Mouse (Mus musculus) heart, embryonic 15.5 days (tissue): ENCODE measurements around the gene Prkn. TPM values are rescaled to one million over a fixed set of nuclear protein-coding genes. Genes with fewer than 3 reads are reported as not detected.

Experiments used
- ATAC-seq: fragments of 200-750 bp; cut with Nextera tagmentation; replicated peaks from 2 replicates; pipeline ENCODE4 v1.8.0; 2017; ENCODE audit warnings: low read depth, moderate TSS enrichment; ENCODE audit not compliant: insufficient number of reproducible peaks, insufficient read depth, low FRiP score
- H3K27ac ChIP-seq: fragments of 300-500 bp; sonication (generic); 2 replicates; pipeline ENCODE4 v1.5.1; 2015; ENCODE audit warnings: mild to moderate bottlenecking, inconsistent platforms
- H3K27me3 ChIP-seq: fragments of 300-500 bp; sonication (generic); 2 replicates; pipeline ENCODE4 v1.6.1; 2015; ENCODE audit warnings: inconsistent platforms
- H3K36me3 ChIP-seq: fragments of 300-500 bp; sonication (generic); 2 replicates; pipeline ENCODE4 v1.6.1; 2015; ENCODE audit warnings: mild to moderate bottlenecking, inconsistent platforms
- H3K4me1 ChIP-seq: fragments of 300-500 bp; sonication (generic); replicated peaks from 2 replicates; pipeline ENCODE4 v1.6.1; 2015; ENCODE audit warnings: inconsistent platforms
- H3K4me2 ChIP-seq: fragments of 300-500 bp; sonication (generic); 2 replicates; pipeline ENCODE4 v1.6.1; 2015; ENCODE audit warnings: inconsistent platforms, mild to moderate bottlenecking, moderate library complexity
- H3K4me3 ChIP-seq: fragments of 300-500 bp; sonication (generic); 2 replicates; pipeline ENCODE4 v1.5.1; 2015; ENCODE audit warnings: mild to moderate bottlenecking, inconsistent platforms
- H3K9ac ChIP-seq: fragments of 300-500 bp; sonication (generic); 2 replicates; pipeline ENCODE4 v1.6.1; 2015; ENCODE audit warnings: mild to moderate bottlenecking, inconsistent platforms
- H3K9me3 ChIP-seq: fragments of 300-500 bp; sonication (generic); replicated peaks from 2 replicates; pipeline ENCODE4 v1.6.1; 2016; ENCODE audit warnings: inconsistent platforms
- WGBS: fragments of 180-500 bp; shearing (Covaris S2); methylation state at CpG from one replicate; pipeline ENCODE4 v1.1.7; 2015; ENCODE audit warnings: mixed read lengths; 5-methylcytosine and 5-hydroxymethylcytosine counted together
- polyA plus RNA-seq: library from polyadenylated mRNA; unstranded; fragments of >200 nt; fragmentation: Nextera tagmentation; extraction: Ambion mirVana; gene quantifications from 2 replicates; pipeline ENCODE4 v1.2.1, GENCODE M21; 2015

Prkn gene
- polyA plus RNA-seq, 1 experiment from 2014 or later: 2.1 TPM

DNA sequence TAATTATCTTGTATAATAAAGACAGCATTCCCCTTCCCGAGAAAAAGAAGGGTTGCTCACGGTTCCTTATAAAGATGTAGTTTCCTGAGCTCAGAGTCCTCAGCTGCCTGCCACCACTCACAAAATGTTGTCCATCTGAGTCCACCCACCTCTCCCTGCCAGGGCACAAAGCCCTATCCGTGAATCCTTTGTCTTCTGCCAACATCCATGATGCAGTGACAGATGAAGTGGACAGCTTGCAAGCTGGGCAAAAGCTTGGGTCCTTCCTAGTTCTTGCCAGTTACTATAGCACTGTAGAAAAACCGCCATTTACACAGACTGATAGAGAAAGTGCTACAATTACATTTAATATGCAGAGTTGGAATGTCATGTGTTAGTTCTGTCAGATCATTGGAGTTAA lies 649.9 kb downstream of the Prkn start:
- H3K36me3 ChIP-seq: no peaks in the 10 kb centered on the region
- H3K4me2 ChIP-seq: no peak overlapping the region
- no peaks in the 10 kb centered on the region for H3K27me3 ChIP-seq
- H3K4me3 ChIP-seq: no peak overlapping the region
- H3K27ac ChIP-seq: no peak overlapping the region
- no peaks in the 10 kb centered on the region for H3K9me3 ChIP-seq
- no peak overlapping the region for H3K9ac ChIP-seq
- no peak for ATAC-seq
- 78% methylated on average over 4 of the region's 4 CpGs for WGBS
- H3K4me1 ChIP-seq: no peaks in the 10 kb centered on the region

DNA sequence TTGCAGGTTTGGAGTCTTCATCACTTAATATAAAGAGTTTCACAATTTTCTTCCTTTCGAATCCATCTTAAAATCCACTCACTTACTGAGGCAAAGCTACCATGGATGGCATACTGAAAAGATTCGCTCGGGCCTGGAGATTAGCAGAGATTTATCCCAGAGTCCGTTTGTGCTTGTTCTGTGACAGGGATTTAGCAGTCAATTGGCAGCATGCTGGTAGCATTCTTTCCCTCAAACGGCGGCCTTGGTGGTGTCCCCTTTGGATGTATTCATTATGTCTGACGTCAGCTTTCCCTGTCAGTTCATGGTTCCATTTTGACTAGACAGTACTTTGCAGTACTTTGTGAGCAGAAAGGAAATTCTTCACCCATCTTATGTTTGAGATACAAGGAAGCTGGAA lies 662.4 kb downstream of the Prkn start:
- Histone ChIP-seq H3K4me3 (no peak overlapping the region), H3K27me3 (no peaks in the 10 kb centered on the region), H3K4me2 (no peak overlapping the region), H3K36me3 (no peaks in the 10 kb centered on the region), H3K27ac (no peak overlapping the region), H3K9me3 (no peaks in the 10 kb centered on the region), H3K9ac (no peak overlapping the region), H3K4me1 (no peaks in the 10 kb centered on the region)
- 81% methylated on average over 7 of the region's 7 CpGs for WGBS
- no peak for ATAC-seq

DNA sequence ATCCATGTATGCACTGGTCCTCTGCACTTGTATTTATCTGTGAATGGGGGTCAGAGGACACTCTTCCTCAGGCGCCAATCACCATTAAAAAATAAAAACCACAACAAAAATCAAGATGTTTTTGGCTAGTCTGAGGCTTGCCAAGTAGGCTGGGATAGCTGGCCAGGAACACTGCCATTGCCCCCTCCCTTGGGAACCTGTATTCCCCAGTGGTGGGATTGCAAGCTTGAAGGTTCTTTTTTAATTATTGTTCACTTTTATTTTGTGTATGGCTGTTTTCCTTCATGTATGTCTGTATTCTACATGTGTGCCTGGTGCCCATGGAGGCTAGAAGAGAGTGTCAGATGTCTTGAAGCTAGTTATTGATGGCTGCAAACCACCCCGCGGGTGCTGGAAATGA lies 664.3 kb downstream of the Prkn start:
- H3K27ac ChIP-seq: no peak overlapping the region
- H3K27me3 ChIP-seq: no peaks in the 10 kb centered on the region
- H3K4me3 ChIP-seq: no peak overlapping the region
- no peaks in the 10 kb centered on the region for H3K36me3 ChIP-seq
- H3K4me2 ChIP-seq: no peak overlapping the region
- WGBS: 79% methylated on average over 3 of the region's 3 CpGs
- no peak for ATAC-seq
- H3K4me1 ChIP-seq: no peaks in the 10 kb centered on the region
- H3K9me3 ChIP-seq: no peaks in the 10 kb centered on the region
- H3K9ac ChIP-seq: no peak overlapping the region

DNA sequence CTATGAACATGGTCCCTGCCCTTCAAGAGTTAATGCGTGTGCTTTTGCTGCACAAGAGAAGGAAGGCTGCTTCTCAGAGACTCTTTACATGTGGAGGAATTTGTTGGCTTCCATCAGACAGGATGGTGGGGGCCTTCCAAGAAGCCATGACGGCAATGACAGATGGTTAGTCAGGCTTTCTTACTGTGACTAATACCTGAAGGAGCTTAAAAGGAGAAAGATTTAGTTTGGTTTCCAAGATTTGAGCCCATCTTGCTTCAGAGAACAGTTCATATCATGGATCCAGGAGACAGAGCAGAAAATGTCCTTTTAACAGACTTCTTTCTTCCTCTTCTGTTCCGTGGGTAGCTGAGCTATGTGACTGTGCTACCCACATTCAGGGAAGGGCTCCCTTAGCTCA lies 666.9 kb downstream of the Prkn start:
- Histone ChIP-seq H3K9ac (no peak overlapping the region), H3K4me1 (no peaks in the 10 kb centered on the region), H3K9me3 (no peaks in the 10 kb centered on the region), H3K36me3 (no peaks in the 10 kb centered on the region), H3K4me2 (no peak overlapping the region), H3K4me3 (no peak overlapping the region), H3K27ac (no peak overlapping the region), H3K27me3 (no peaks in the 10 kb centered on the region)
- 83% methylated on average over 3 of the region's 3 CpGs for WGBS
- ATAC-seq: no peak

DNA sequence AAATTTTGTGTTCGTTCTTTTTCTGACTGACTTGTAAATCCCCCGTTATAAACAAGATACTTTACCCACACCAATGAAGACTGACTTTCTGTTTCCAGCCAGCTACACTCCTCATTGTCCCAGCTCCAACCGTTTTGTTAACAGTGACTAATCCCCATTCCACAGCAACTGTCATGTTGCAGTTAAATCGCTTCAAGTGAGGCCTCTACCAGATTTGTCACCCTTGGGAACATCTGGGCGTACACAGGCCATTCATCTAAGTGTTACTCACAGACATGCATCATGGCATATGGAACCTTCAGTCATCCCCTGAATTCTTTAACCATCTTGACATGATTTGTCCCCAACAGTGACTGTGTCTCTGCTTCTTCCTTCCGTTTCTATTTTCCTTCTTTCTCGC lies 669.9 kb downstream of the Prkn start:
- Histone ChIP-seq H3K9me3 (no peaks in the 10 kb centered on the region), H3K27me3 (no peaks in the 10 kb centered on the region), H3K4me3 (no peak overlapping the region), H3K36me3 (no peaks in the 10 kb centered on the region), H3K9ac (no peak overlapping the region), H3K4me1 (0 out of 2 replicates have a peak, but pooled peaks cover 7% of the 10 kb centered on the region), H3K27ac (no peak overlapping the region), H3K4me2 (no peak overlapping the region)
- no peak for ATAC-seq
- 73% methylated on average over 7 of the region's 7 CpGs for WGBS

DNA sequence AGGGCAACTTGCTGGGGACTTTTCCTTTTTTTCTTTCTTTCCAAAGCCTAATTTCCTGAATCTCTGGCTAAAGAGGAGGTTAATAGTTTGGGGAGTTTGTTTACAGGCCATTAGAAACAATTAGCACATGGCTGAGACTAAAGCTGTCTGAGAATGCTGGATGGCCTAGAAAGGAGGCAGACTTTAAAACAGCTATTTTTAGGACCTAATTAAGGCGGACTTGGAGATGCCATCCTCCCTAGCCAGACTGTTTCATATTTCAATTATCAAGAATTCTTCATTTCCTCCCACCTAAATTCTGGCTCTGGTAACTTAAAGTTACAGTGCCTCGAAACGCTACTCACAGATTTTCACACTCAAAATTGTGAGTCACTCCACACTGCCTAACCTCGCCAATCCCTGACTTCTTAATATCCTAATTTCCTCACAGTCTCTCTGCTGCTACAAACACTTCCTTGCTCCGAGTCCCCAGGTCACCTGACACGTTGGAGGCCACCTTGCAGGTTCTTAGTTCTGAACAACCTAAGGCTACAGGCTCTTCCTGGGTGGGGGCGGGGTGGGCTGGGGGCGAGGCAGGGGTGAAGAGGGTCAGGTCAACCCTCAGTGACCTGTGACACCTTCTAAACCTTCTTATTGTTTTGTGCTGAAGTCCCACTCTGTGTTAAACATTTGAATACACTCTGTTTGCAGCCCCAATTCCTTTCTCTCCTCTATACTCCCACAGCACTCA lies 674.0 kb downstream of the Prkn start:
- no peak overlapping the region for H3K4me3 ChIP-seq
- no peak for ATAC-seq
- WGBS: 42% methylated on average over 8 of the region's 8 CpGs
- no peaks in the 10 kb centered on the region for H3K36me3 ChIP-seq
- no peak overlapping the region for H3K4me2 ChIP-seq
- no peak overlapping the region for H3K27ac ChIP-seq
- no peak overlapping the region for H3K9ac ChIP-seq
- no peaks in the 10 kb centered on the region for H3K27me3 ChIP-seq
- H3K9me3 ChIP-seq: no peaks in the 10 kb centered on the region
- 0 out of 2 replicates have a peak, but pooled peaks cover 7% of the 10 kb centered on the region for H3K4me1 ChIP-seq

DNA sequence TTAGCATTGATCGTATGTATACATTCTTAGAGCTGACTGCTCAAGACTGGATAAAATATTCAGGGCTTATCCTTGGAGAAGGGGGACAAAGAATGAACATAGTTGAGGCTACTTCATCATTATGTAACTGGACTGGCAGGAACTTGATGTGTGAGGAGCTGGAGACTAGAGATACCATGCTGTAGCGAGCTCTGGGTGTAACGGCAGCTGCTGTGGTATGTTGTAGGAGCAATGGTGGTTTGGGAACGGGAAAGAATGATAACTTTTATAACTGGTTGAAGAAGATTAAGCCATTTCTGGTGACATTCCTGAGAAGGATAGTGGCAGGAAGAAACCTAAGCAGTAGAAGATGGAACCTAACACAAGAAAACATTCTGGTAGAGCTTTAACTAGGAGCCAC lies 675.4 kb downstream of the Prkn start:
- no peaks in the 10 kb centered on the region for H3K27me3 ChIP-seq
- no peak for ATAC-seq
- H3K27ac ChIP-seq: no peak overlapping the region
- H3K4me1 ChIP-seq: 0 out of 2 replicates have a peak, but pooled peaks cover 7% of the 10 kb centered on the region
- no peaks in the 10 kb centered on the region for H3K9me3 ChIP-seq
- no peak overlapping the region for H3K9ac ChIP-seq
- no peaks in the 10 kb centered on the region for H3K36me3 ChIP-seq
- no peak overlapping the region for H3K4me3 ChIP-seq
- H3K4me2 ChIP-seq: no peak overlapping the region
- WGBS: 77% methylated on average over 4 of the region's 4 CpGs

DNA sequence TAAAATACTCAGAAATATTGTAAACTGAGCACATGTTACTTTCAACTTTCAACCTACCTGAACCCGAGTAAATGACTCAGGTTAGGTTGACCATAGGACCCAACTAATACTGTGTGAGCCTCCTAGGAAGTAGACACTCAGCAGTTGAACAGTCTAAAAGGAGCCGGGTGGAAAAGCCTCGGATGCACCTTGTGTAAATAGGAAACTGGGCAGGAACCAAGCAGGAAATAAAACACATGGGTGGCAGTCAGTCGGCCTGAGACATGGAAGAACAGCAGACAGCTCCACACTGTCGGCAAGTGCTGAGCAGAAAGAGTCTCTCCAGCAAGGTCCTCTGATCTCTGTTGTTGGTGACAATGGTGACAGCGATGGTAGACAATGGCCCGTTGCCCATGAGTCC lies 676.0 kb downstream of the Prkn start:
- Histone ChIP-seq H3K36me3 (no peaks in the 10 kb centered on the region), H3K4me1 (0 out of 2 replicates have a peak, but pooled peaks cover 7% of the 10 kb centered on the region), H3K4me2 (no peak overlapping the region), H3K9me3 (no peaks in the 10 kb centered on the region), H3K9ac (no peak overlapping the region), H3K4me3 (no peak overlapping the region), H3K27me3 (no peaks in the 10 kb centered on the region), H3K27ac (no peak overlapping the region)
- ATAC-seq: no peak
- WGBS: 75% methylated on average over 7 of the region's 7 CpGs

DNA sequence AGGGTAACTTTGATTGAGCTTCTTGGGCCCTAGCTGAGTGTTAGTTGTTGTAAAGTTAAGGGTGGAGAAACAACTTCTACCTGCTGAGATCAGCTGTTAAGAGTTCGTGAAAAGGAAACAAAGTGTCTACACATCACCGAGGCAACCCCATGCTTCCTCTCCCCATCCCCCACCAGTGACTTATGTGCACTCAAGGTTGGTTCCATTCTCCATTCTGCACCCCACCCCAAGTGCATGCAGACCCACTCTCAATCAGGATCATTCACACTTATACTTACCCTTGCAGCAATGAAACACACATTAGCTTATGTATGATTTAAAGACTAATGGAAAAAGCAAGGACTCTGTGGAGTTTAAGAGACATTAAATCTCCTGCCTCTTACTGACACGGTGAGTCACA lies 691.9 kb downstream of the Prkn start:
- WGBS: 47% methylated on average over 3 of the region's 3 CpGs
- Histone ChIP-seq H3K4me1 (no peaks in the 10 kb centered on the region), H3K36me3 (no peaks in the 10 kb centered on the region), H3K27me3 (no peaks in the 10 kb centered on the region), H3K9me3 (no peaks in the 10 kb centered on the region), H3K4me3 (no peak overlapping the region), H3K4me2 (no peak overlapping the region), H3K9ac (no peak overlapping the region), H3K27ac (no peak overlapping the region)
- no peak for ATAC-seq

DNA sequence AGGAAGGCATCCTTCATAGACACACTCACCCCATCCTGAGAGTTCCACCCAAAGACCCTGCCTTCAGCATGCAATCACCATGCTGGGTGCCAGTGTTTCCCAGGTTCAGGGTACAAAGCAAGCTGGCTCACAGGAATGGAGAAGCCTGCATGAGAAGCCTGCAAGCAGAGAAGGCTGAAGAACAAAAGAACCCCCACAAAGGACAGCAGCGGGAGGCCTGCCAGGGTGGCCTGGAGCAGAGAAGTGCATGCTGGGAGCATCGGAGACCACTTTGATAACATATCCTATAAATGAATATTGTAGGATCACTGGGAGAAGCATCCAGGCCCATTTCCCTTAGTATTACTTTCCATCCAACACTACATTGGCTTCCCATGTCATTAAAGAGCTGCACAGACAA lies 692.6 kb downstream of the Prkn start:
- Histone ChIP-seq H3K9ac (no peak overlapping the region), H3K4me3 (no peak overlapping the region), H3K4me1 (no peaks in the 10 kb centered on the region), H3K27me3 (no peaks in the 10 kb centered on the region), H3K27ac (no peak overlapping the region), H3K36me3 (no peaks in the 10 kb centered on the region), H3K4me2 (no peak overlapping the region), H3K9me3 (no peaks in the 10 kb centered on the region)
- ATAC-seq: no peak
- 43% methylated on average over 2 of the region's 2 CpGs for WGBS

DNA sequence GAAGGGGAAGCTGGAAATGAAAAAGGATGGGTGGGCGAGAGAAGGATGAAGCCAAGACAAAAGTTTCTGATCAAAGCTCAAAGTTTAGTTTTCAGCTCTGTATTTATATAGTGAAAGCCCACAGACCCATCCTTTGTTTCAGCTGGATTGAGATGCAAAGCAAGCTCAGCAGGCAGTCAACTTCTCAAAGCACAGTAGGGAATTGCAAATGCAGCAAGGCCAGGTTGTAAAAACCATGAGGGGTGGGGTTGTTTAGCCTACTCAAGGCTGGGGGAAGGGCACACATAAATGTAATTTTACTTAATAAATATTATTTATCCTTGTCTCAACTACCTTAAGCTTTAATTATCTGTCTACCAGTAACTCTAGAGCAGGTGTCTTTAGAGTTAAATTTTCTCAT lies 693.7 kb downstream of the Prkn start:
- no peak overlapping the region for H3K4me2 ChIP-seq
- no peaks in the 10 kb centered on the region for H3K27me3 ChIP-seq
- no peak overlapping the region for H3K27ac ChIP-seq
- no peaks in the 10 kb centered on the region for H3K36me3 ChIP-seq
- no peaks in the 10 kb centered on the region for H3K9me3 ChIP-seq
- no peak overlapping the region for H3K9ac ChIP-seq
- ATAC-seq: no peak
- no peaks in the 10 kb centered on the region for H3K4me1 ChIP-seq
- H3K4me3 ChIP-seq: no peak overlapping the region
- WGBS: 77% methylated on average over 1 of the region's 1 CpGs

DNA sequence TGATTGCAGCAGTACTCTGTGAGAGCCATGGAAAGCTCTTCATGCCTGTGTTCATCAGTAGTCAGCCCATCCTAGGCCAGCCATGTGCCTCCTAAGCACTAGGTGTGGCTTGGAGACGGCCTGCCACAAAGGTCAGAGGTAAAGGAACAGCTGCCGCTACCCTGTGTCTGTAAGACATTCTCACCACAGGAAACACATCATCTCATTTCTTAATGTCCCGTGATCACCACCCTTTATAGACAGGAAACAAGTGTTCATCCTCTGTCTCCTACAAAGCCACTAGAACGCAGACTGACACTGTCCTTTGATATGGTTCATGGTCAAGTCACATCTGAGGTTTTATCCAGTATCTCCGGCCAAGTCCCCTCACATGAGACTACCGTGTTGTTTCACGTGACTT lies 698.6 kb downstream of the Prkn start:
- H3K27ac ChIP-seq: no peak overlapping the region
- H3K9ac ChIP-seq: no peak overlapping the region
- no peaks in the 10 kb centered on the region for H3K9me3 ChIP-seq
- H3K27me3 ChIP-seq: no peaks in the 10 kb centered on the region
- no peak for ATAC-seq
- H3K36me3 ChIP-seq: no peaks in the 10 kb centered on the region
- no peaks in the 10 kb centered on the region for H3K4me1 ChIP-seq
- H3K4me3 ChIP-seq: no peak overlapping the region
- WGBS: 78% methylated on average over 7 of the region's 7 CpGs
- H3K4me2 ChIP-seq: no peak overlapping the region
